In the genomic region with DNA sequence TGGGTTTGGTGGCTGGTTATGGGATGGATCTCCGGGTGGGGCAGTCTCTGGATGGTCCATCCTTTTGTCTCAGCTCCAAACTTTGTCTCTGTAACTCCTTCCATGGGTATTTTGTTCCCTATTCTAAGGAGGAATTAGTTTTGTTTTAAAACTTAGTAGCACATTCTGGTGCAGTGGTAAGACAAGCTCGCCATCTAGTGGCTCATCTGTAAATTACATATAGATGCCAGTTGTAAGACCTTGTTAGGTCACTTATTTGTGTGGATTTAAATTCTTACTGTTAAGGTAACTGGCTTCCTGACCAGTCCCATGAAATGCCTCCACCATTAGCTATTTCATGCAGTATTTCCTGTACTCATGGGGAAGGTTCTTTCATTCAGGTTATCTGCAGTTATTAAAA, we compare ENCODE assay signal across 8 mouse cellular contexts. TPM values are rescaled to one million over a fixed set of nuclear protein-coding genes. Genes with fewer than 3 reads are reported as not detected.
A peak's percentile ranks its signal among the peaks of the same experiment; 100 is the strongest.
DNase-seq lines count a peak whose midpoint lies in the region; ATAC-seq and TF ChIP-seq lines count a peak whose summit lies in the region.

No protein-coding gene starts in this region.

- H3K36me3 ChIP-seq in heart, embryonic 12.5 days = no peaks in the 10 kb centered on the region
- no peaks in the 10 kb centered on the region for H3K36me3 ChIP-seq in forebrain, embryonic 15.5 days
- H3K36me3 ChIP-seq in limb, embryonic 14.5 days (ENCODE audit: control insufficient read depth, insufficient read depth, low read length) = no peaks in the 10 kb centered on the region; the same call in 1 of the 2 replicates

- ATAC-seq in heart, embryonic 12.5 days (ENCODE audit: insufficient number of reproducible peaks, low FRiP score) = no peak
- ATAC-seq in forebrain, embryonic 15.5 days (replicated peaks) = peak; percentile 70
- ATAC-seq in limb, embryonic 14.5 days (ENCODE audit: low FRiP score, low read depth) = peak; percentile 62; the same call in 1 of the 2 replicates

- no peaks in the 10 kb centered on the region for H3K9me3 ChIP-seq in heart, embryonic 12.5 days (replicated peaks)
- H3K9me3 ChIP-seq in forebrain, embryonic 15.5 days = no peaks in the 10 kb centered on the region
- H3K9me3 ChIP-seq in limb, embryonic 14.5 days (ENCODE audit: control insufficient read depth, low read length) = no peaks in the 10 kb centered on the region

- H3K9ac ChIP-seq in heart, embryonic 12.5 days = no peak overlapping the region
- no peak overlapping the region for H3K9ac ChIP-seq in forebrain, embryonic 15.5 days (replicated peaks)
- H3K9ac ChIP-seq in limb, embryonic 14.5 days (ENCODE audit: low read depth, low read length, severe bottlenecking) = no peak overlapping the region

- no peak overlapping the region for H3K4me2 ChIP-seq in heart, embryonic 12.5 days
- H3K4me2 ChIP-seq in forebrain, embryonic 15.5 days (replicated peaks) = no peak overlapping the region
- no peak overlapping the region for H3K4me2 ChIP-seq in limb, embryonic 14.5 days (replicated peaks; ENCODE audit: low read depth, low read length, severe bottlenecking)

- H3K27me3 ChIP-seq in heart, embryonic 12.5 days (replicated peaks) = no peaks in the 10 kb centered on the region
- H3K27me3 ChIP-seq in forebrain, embryonic 15.5 days = no peaks in the 10 kb centered on the region
- no peaks in the 10 kb centered on the region for H3K27me3 ChIP-seq in limb, embryonic 14.5 days (ENCODE audit: control insufficient read depth, insufficient read depth, low read length)

- peak; percentile 20 to 72 for DNase-seq in heart, adult 18-20 months
- peak; percentile 87 for DNase-seq in 3T3-L1 (ENCODE audit: low read depth, low spot score)
- DNase-seq in Muller cell, postnatal 12 days (ENCODE audit: inconsistent ontology term) = peak; percentile 51
- peak; percentile 89 for DNase-seq in limb, embryonic 14.5 days (ENCODE audit: low spot score)
- peak; percentile 68 for DNase-seq in retina, postnatal 1 day
- no peak for DNase-seq in frontal cortex, postnatal 14 days (ENCODE audit: low spot score in 2 of 2)

- no peak for TF ChIP-seq POLR2A in limb, embryonic 14.5 days (IDR thresholded peaks at IDR 0.05; ENCODE audit: borderline replicate concordance, extremely low read depth, insufficient read depth, insufficient read length)

- H3K4me3 ChIP-seq in heart, embryonic 12.5 days = no peak overlapping the region
- H3K4me3 ChIP-seq in forebrain, embryonic 15.5 days = no peak overlapping the region
- no peak overlapping the region for H3K4me3 ChIP-seq in limb, embryonic 14.5 days (replicated peaks; ENCODE audit: low read length)

- 6% methylated on average over 2 of the region's 2 CpGs for WGBS in heart, embryonic 12.5 days
- 5% methylated on average over 2 of the region's 2 CpGs for WGBS in forebrain, embryonic 15.5 days
- WGBS in limb, embryonic 14.5 days = 0% methylated on average over 2 of the region's 2 CpGs

- no peak overlapping the region for H3K27ac ChIP-seq in heart, embryonic 12.5 days (ENCODE audit: poor library complexity, severe bottlenecking)
- H3K27ac ChIP-seq in forebrain, embryonic 15.5 days (replicated peaks) = no peak overlapping the region
- H3K27ac ChIP-seq in limb, embryonic 14.5 days (replicated peaks; ENCODE audit: low read depth, low read length) = no peak overlapping the region

- no peaks in the 10 kb centered on the region for H3K4me1 ChIP-seq in heart, embryonic 12.5 days (replicated peaks)
- H3K4me1 ChIP-seq in forebrain, embryonic 15.5 days = no peaks in the 10 kb centered on the region
- peaks cover 5% of the 10 kb centered on the region; the same call in 1 of the 2 replicates for H3K4me1 ChIP-seq in limb, embryonic 14.5 days (ENCODE audit: control insufficient read depth, insufficient read depth, low read length)

RNA-seq across cellular contexts. Expression of gene Scyl3, which starts 18.6 kb away (rescaled TPM):
- total RNA-seq in heart, adult 18-20 months (2021) = 1 to 10 TPM; 4.2 to 5.2 TPM
- polyA plus RNA-seq in heart, embryonic 12.5 days (2016; fragmentation: Nextera tagmentation; extraction: Ambion mirVana) = 16.0 and 17.1 TPM in 2 replicates
- 17.7 and 17.9 TPM in 2 replicates for polyA plus RNA-seq in forebrain, embryonic 15.5 days (2015; fragmentation: Nextera tagmentation; extraction: Ambion mirVana)
- polyA plus RNA-seq in limb, embryonic 14.5 days (2012; rRNA removed) = 15.3 and 16.6 TPM in 2 replicates
- 20.8 and 22.5 TPM in 2 replicates for polyA plus RNA-seq in limb, embryonic 14.5 days (2014; fragmentation: Nextera tagmentation; extraction: Ambion mirVana)

Comparison
In these comparisons a context has a peak if more than half of its experiments do, and no peak if none do; other contexts are left out.
1. DNase-seq: peak in heart, adult 18-20 months (2 of 2), 3T3-L1 (single experiment), Muller cell, postnatal 12 days (single experiment), limb, embryonic 14.5 days (single experiment) and retina, postnatal 1 day (single experiment); none in frontal cortex, postnatal 14 days (0 of 2).